Mouse (Mus musculus) midbrain, postnatal 0 days (tissue): Measurements from ENCODE around the gene Pdzd3. TPM values are rescaled to one million over a fixed set of nuclear protein-coding genes. Genes with fewer than 3 reads are reported as not detected.

Experiments
- ATAC-seq: fragments of 200-750 bp; cut with Nextera tagmentation; 2 replicates; pipeline ENCODE4 v1.8.0; 2017; ENCODE audit warnings: moderate number of reproducible peaks, mild to moderate bottlenecking, moderate TSS enrichment, moderate library complexity; ENCODE audit not compliant: low FRiP score
- DNase-seq: peaks from one replicate; pipeline ENCODE4 v3.0.0-alpha.2; 2015; ENCODE audit warnings: low spot score
- H3K27ac ChIP-seq: fragments of 300-500 bp; sonication (generic); 2 replicates; pipeline ENCODE4 v1.5.1; 2014; ENCODE audit warnings: low read depth, mild to moderate bottlenecking, low read length, mixed read lengths
- H3K27me3 ChIP-seq: fragments of 300-500 bp; sonication (generic); 2 replicates; pipeline ENCODE4 v1.6.1; 2014; ENCODE audit warnings: low read length, control low read depth, mixed read lengths; ENCODE audit not compliant: insufficient read depth
- H3K36me3 ChIP-seq: fragments of 300-500 bp; sonication (generic); 2 replicates; pipeline ENCODE4 v1.6.1; 2014; ENCODE audit warnings: low read length, control low read depth, mixed read lengths; ENCODE audit not compliant: insufficient read depth
- H3K4me1 ChIP-seq: fragments of 300-500 bp; sonication (generic); 2 replicates; pipeline ENCODE4 v1.6.1; 2014; ENCODE audit warnings: mild to moderate bottlenecking, control low read depth, antibody characterized with exemption, low read length, mixed read lengths; ENCODE audit not compliant: insufficient read depth
- H3K4me2 ChIP-seq: fragments of 300-500 bp; sonication (generic); 2 replicates; pipeline ENCODE4 v1.6.1; 2014; ENCODE audit warnings: low read depth, mild to moderate bottlenecking, low read length, mixed read lengths; ENCODE audit not compliant: poor library complexity, severe bottlenecking
- H3K4me3 ChIP-seq: fragments of 300-500 bp; sonication (generic); 2 replicates; pipeline ENCODE4 v1.5.1; 2014; ENCODE audit warnings: low read depth, mild to moderate bottlenecking, low read length, moderate library complexity
- H3K9ac ChIP-seq: fragments of 300-500 bp; sonication (generic); replicated peaks from 2 replicates; pipeline ENCODE4 v1.6.1; 2014; ENCODE audit warnings: mild to moderate bottlenecking, low read length, moderate library complexity, mixed read lengths; ENCODE audit not compliant: poor library complexity, severe bottlenecking
- H3K9me3 ChIP-seq: fragments of 300-500 bp; sonication (generic); 2 replicates; pipeline ENCODE4 v1.6.1; 2016; ENCODE audit warnings: low read length, control low read depth
- CTCF ChIP-seq: IDR thresholded peaks from 2 replicates; pipeline ENCODE4 v1.5.1; 2016; ENCODE audit warnings: antibody characterized with exemption, mild to moderate bottlenecking
- WGBS: fragments of 180-500 bp; shearing (Covaris S2); extraction: QIAGEN DNeasy Blood & Tissue Kit; methylation state at CpG from one replicate; pipeline ENCODE4 v1.1.7; 2014; 5-methylcytosine and 5-hydroxymethylcytosine counted together
- polyA plus RNA-seq: library from polyadenylated mRNA; unstranded; fragments of >200 nt; fragmentation: Nextera tagmentation; extraction: Ambion mirVana; gene quantifications from 2 replicates; pipeline ENCODE4 v1.2.1, GENCODE M21; 2015
- total RNA-seq: library from RNA; depleted of rRNA; stranded (reverse); fragments of >200 nt; gene quantifications from 2 replicates; pipeline ENCODE4 v1.2.3, GENCODE M21; 2014

Gene Pdzd3
- total and polyA plus RNA-seq, 2 experiments from 2014 or later = 0.27 to 0.58 TPM

DNA sequence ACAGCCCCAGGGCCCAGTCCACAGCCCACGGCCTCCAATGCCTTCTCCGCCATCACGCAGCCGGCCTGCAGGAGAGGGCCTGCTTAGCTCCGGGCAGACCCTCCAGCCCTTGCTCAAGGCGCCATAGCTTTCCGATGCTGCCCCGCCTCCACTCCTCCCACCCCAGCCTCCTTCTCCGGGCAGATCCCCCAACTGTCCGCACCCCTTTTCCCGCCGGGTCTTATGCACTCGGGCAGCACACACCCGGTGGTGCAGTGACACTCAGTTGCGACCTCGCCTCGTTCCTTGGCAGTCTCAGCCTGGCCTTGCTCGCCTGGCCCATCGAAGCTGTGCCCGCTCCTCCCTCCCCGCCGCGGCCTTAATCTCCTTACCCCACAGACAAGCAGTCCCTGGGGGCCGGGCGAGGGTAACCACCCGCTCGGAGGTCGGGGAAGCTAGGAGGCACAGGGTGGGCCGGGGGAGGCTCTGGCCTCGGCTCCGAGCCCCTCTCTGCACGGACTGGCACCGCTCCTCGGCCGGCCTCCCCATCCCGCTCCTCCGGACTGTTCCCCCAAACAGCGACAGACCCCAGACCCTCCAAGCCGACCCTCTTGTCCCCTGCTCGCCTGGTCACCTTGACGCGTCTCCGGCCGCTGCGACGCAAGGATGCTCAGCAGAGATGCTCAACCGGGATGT, 36.3 kb upstream of the Pdzd3 start:
- no peaks in the 10 kb centered on the region for H3K27me3 ChIP-seq
- peak overlapping the region; percentile 87 for H3K9ac ChIP-seq
- peak overlapping the region; percentile 94 for H3K4me2 ChIP-seq
- peaks cover 8% of the 10 kb centered on the region; the same call in 1 of the 2 replicates for H3K4me1 ChIP-seq
- H3K9me3 ChIP-seq = no peaks in the 10 kb centered on the region
- peak overlapping the region; percentile 82 for H3K27ac ChIP-seq
- WGBS = under 1% methylated on average over 42 of the region's 47 CpGs
- DNase-seq = peak; percentile 53
- H3K36me3 ChIP-seq = 0 out of 2 replicates have a peak, but pooled peaks cover 3% of the 10 kb centered on the region
- peak; percentile 65 for ATAC-seq
- no peak for TF ChIP-seq CTCF
- H3K4me3 ChIP-seq = peak overlapping the region; percentile 90

GRCm38 (mm10) chr9:44287003-44287400, 35.7 kb upstream of the Pdzd3 start:
- H3K36me3 ChIP-seq = 0 out of 2 replicates have a peak, but pooled peaks cover 3% of the 10 kb centered on the region
- ATAC-seq = 0 out of 2 replicates have a peak, but pooled peaks have one; percentile 6

DNA sequence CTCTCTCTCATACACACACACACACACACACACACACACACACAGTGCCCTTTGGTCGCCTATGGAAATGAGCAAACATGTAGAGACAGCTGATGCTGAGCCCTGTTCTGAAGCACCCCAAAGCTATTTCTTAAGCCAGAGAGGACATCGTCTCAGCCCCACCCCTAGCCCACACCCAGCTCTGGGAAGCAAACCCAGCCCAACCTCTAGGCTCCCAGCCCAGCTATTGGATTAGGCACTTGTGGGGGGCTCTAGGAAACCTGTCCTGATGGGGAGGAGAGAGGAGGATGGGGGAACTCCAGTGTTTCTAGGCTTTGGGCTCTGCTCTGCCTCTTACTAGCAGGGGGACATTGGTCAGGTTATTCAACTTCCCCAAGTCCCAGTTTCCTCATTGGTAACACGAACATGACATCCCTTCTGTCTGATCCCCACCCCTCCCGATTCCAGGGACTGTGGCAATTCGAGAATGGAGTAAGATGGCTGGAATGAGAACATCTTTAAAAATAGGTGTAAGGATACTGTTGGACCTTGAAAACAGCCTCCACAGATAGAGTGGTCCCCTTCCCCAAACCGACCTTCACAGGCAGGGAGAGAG, 35.1 kb upstream of the Pdzd3 start:
- H3K27ac ChIP-seq = no peak overlapping the region

More at GRCm38 (mm10) chr9:44287003-44287400, 35.7 kb upstream of the Pdzd3 start:
- peak overlapping the region; percentile 90 for H3K4me3 ChIP-seq
- no peaks in the 10 kb centered on the region for H3K9me3 ChIP-seq
- H3K4me2 ChIP-seq = peak overlapping the region; percentile 94
- H3K27me3 ChIP-seq = no peaks in the 10 kb centered on the region
- peak overlapping the region; percentile 82 for H3K27ac ChIP-seq
- WGBS = 5% methylated on average over 11 of the region's 11 CpGs
- H3K9ac ChIP-seq = peak overlapping the region; percentile 87
- DNase-seq = no peak
- no peak for TF ChIP-seq CTCF
- H3K4me1 ChIP-seq = peaks cover 8% of the 10 kb centered on the region; the same call in 1 of the 2 replicates

GRCm38 (mm10) chr9:44283183-44283582, 31.9 kb upstream of the Pdzd3 start:
- no peak for TF ChIP-seq CTCF
- H3K36me3 ChIP-seq = peaks cover 30% of the 10 kb centered on the region
- H3K27ac ChIP-seq = no peak overlapping the region
- no peak overlapping the region for H3K4me2 ChIP-seq
- 81% methylated on average over 5 of the region's 5 CpGs for WGBS
- H3K9ac ChIP-seq = no peak overlapping the region
- no peak for DNase-seq
- H3K4me3 ChIP-seq = no peak overlapping the region
- H3K4me1 ChIP-seq = peaks cover 3% of the 10 kb centered on the region; the same call in 1 of the 2 replicates
- H3K9me3 ChIP-seq = no peaks in the 10 kb centered on the region
- ATAC-seq = no peak
- no peaks in the 10 kb centered on the region for H3K27me3 ChIP-seq

More for the DNA sequence above, 35.1 kb upstream of the Pdzd3 start:
- DNase-seq = no peak
- Histone ChIP-seq H3K9me3 (no peaks in the 10 kb centered on the region), H3K27me3 (no peaks in the 10 kb centered on the region), H3K4me2 (peak overlapping the region; percentile 94), H3K9ac (peak overlapping the region; percentile 50; the same call in 1 of the 2 replicates), H3K36me3 (peaks cover 7% of the 10 kb centered on the region), H3K4me1 (peaks cover 8% of the 10 kb centered on the region; the same call in 1 of the 2 replicates), H3K4me3 (peak overlapping the region; percentile 90)
- TF ChIP-seq CTCF = no peak
- 7% methylated on average over 6 of the region's 6 CpGs for WGBS
- ATAC-seq = no peak

DNA sequence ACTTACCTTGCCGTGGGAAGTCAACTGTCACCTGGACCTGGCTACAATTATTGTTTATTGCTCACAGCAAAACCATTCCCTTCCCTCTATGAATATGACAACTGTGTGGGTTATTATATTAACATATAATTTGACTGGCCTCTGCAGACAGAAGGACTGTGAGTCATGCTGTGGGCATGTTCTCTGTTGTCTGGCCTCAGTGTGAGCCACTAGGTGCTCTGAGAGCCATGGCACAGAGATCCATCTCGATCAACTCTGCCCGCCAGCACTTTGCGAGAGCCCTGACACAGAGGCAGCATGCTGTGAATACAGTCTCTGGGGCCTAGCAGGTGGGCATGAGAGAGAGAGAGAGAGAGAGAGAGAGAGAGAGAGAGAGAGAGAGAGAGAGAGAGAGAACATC, 18.7 kb upstream of the Pdzd3 start:
- H3K27ac ChIP-seq = no peak overlapping the region
- DNase-seq (no peak), ATAC-seq (no peak)
- H3K4me1 ChIP-seq = peaks cover 5% of the 10 kb centered on the region
- no peak overlapping the region for H3K4me2 ChIP-seq
- TF ChIP-seq CTCF = no peak
- 83% methylated on average over 4 of the region's 4 CpGs for WGBS
- no peak overlapping the region for H3K4me3 ChIP-seq
- H3K36me3 ChIP-seq = peaks cover 20% of the 10 kb centered on the region
- H3K9ac ChIP-seq = no peak overlapping the region
- no peaks in the 10 kb centered on the region for H3K9me3 ChIP-seq
- no peaks in the 10 kb centered on the region for H3K27me3 ChIP-seq

GRCm38 (mm10) chr9:44269077-44269476, 17.8 kb upstream of the Pdzd3 start:
- no peak overlapping the region for H3K4me3 ChIP-seq
- TF ChIP-seq CTCF = peak; percentile 63
- no peak overlapping the region for H3K9ac ChIP-seq
- no peaks in the 10 kb centered on the region for H3K27me3 ChIP-seq
- 86% methylated on average over 3 of the region's 3 CpGs for WGBS
- no peak overlapping the region for H3K27ac ChIP-seq
- no peak overlapping the region for H3K4me2 ChIP-seq
- ATAC-seq (no peak), DNase-seq (no peak)
- H3K36me3 ChIP-seq = peaks cover 11% of the 10 kb centered on the region
- H3K9me3 ChIP-seq = no peaks in the 10 kb centered on the region
- peaks cover 12% of the 10 kb centered on the region for H3K4me1 ChIP-seq
